Mouse (Mus musculus): ENCODE results near the gene Cmtm8. TPM values are rescaled to one million over a fixed set of nuclear protein-coding genes. Genes with fewer than 3 reads are reported as not detected.

Cmtm8 gene
- polyA plus RNA-seq, 1 experiment: 179 TPM

DNA sequence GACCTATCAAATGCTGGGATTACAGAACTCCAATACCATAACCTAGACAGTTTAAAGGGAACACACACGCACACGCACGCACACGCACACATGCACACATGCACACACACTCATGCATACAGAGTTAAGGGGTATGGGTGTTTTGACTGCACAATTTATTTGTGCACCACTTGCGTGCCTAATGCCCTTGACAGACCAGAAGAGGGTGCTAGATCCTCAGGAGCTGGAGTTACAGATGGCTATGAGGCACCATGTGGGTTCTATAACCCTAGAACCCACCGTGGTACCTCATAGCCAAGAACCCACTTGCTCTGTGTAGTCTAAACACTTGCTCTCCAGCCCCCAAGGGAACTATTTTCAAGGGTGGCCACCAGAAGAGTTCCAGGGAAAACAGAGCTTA, 15.6 kb downstream of the Cmtm8 start:
- WGBS: 94% methylated on average over 6 of the region's 6 CpGs
- Histone ChIP-seq H3K4me1 (ENCODE audit: control insufficient read depth, insufficient read depth, low read length) (peaks cover 17% of the 10 kb centered on the region), H3K4me3 (replicated peaks; ENCODE audit: extremely low read depth, low read depth, low read length) (no peak overlapping the region)
- TF ChIP-seq CTCF (IDR thresholded peaks at IDR 0.05; ENCODE audit: insufficient read depth, low read length) (0 out of 2 replicates have a peak, but pooled peaks have one; percentile 26), POLR2A (IDR thresholded peaks at IDR 0.05; ENCODE audit: borderline replicate concordance, extremely low read depth, low read depth, low read length) (no peak)
- no peak for DNase-seq

DNA sequence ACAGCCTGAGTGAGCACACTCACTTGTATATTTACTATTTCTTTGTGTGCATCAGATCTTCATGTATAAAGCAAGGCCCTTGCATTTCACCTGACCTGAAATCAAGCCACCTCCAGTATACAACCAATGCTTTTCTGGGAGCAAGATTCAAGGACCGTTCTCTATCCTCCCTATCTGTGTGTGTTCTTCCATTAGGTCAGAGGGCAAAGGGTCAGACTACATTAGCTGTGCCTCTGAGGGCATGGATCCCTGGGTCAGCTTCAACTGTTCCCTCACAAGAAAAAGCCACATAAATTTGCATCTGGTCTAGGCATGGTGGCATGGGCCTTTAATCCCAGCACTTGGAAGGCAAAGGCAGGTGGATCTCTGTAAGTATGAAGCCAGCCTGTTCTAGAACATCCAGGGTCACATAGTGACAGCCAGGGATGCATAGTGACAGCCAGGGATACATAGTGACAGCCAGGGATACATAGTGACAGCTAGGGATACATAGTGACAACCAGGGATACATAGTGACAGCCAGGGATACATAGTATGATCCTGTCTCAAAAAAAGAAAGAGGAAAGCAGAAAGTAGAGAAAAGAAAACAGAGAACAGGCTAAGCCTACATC, 16.6 kb downstream of the Cmtm8 start:
- no peak overlapping the region for H3K4me3 ChIP-seq (replicated peaks; ENCODE audit: extremely low read depth, low read depth, low read length)
- no peak for DNase-seq
- H3K4me1 ChIP-seq (ENCODE audit: control insufficient read depth, insufficient read depth, low read length): peaks cover 17% of the 10 kb centered on the region
- WGBS: 57% methylated on average over 1 of the region's 1 CpGs
- TF ChIP-seq POLR2A (IDR thresholded peaks at IDR 0.05; ENCODE audit: borderline replicate concordance, extremely low read depth, low read depth, low read length): no peak
- no peak for TF ChIP-seq CTCF (IDR thresholded peaks at IDR 0.05; ENCODE audit: insufficient read depth, low read length)

DNA sequence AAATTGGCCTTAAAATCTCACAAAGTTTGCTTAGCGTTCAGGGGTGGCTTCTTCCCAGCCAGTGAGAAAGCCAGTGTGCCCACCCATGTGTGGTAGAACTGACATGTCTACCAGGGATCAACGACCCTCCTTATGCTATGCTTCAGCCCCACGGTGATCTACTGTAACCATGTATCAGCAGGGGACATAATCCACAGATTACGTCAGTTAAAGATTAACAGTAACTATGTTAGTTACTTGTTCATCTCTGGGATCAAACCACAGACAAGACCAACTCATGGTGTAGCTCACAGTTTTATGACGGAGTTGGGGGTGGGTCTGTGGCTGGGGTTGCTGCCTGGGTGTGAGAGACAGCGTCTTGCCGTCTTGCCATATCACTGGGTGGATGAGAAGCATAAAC, 19.8 kb downstream of the Cmtm8 start:
- peaks cover 16% of the 10 kb centered on the region for H3K4me1 ChIP-seq (ENCODE audit: control insufficient read depth, insufficient read depth, low read length)
- TF ChIP-seq CTCF (IDR thresholded peaks at IDR 0.05; ENCODE audit: insufficient read depth, low read length): no peak
- no peak for TF ChIP-seq POLR2A (IDR thresholded peaks at IDR 0.05; ENCODE audit: borderline replicate concordance, extremely low read depth, low read depth, low read length)
- DNase-seq: no peak
- no peak overlapping the region for H3K4me3 ChIP-seq (replicated peaks; ENCODE audit: extremely low read depth, low read depth, low read length)
- whole genome bisulfite sequencing: 89% methylated on average over 7 of the region's 7 CpGs

DNA sequence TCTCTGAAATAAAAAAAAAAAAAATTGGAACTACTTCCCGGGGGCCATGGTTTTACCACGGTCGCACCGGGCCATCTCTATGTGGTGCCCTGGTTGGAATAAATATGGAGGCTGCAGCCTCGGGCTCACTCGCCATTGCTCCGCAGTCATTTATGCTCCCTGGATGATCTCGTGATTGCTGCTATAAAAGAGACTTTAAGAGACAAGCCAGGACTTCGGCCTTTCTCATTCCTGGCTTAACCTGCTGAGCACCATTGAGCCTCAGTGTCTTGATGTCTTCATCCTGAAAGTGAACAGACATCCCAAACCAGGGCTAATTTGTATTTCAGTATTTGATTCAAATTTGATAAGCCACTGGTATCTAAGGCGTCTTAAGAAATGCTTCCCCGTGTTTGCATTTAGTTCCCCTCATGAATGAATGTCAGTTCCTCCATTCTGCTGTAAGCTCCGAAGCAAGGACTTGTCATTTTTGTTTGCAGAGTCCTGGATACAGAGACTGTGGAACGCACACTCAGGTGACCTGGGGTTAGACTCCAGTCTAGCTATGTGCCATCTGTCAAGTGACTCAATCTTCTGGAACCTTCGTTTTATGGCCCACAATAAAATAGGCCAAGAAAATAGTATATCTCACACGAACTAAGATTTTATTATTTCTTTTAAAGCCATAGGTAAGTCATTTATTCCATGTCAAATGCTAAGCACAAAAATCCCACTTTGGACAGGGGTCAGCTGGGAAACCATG, 22.2 kb downstream of the Cmtm8 start:
- peaks cover 3% of the 10 kb centered on the region for H3K4me1 ChIP-seq (ENCODE audit: control insufficient read depth, insufficient read depth, low read length)

DNA sequence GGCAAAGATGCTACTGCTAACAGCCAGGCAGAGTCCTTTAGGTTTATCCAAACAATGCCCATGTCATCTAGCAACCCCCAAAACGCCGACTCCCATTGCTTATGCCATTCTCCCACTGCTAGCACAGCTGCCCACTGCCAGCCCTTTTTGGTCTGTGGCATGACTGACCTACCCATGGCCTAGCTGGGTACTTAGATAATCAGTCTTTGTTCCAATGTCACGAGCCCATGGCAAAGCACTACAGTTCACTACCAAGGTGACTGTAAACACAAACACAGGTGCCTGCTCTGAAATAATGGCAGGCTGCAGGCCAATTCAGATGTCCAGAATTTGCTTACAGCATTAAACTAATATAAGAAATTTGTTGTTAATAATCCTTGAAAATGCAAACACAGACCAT, 25.0 kb downstream of the Cmtm8 start:
- no peak for DNase-seq
- Histone ChIP-seq H3K4me3 (replicated peaks; ENCODE audit: extremely low read depth, low read depth, low read length) (no peak overlapping the region), H3K4me1 (ENCODE audit: control insufficient read depth, insufficient read depth, low read length) (no peaks in the 10 kb centered on the region; the same call in 1 of the 2 replicates)
- 68% methylated on average over 3 of the region's 3 CpGs for WGBS
- TF ChIP-seq CTCF (IDR thresholded peaks at IDR 0.05; ENCODE audit: insufficient read depth, low read length) (no peak), POLR2A (IDR thresholded peaks at IDR 0.05; ENCODE audit: borderline replicate concordance, extremely low read depth, low read depth, low read length) (0 out of 2 replicates have a peak, but pooled peaks have one; percentile 10)

More for the DNA sequence above, 22.2 kb downstream of the Cmtm8 start:
- no peak for DNase-seq
- WGBS: 83% methylated on average over 15 of the region's 15 CpGs
- TF ChIP-seq POLR2A (IDR thresholded peaks at IDR 0.05; ENCODE audit: borderline replicate concordance, extremely low read depth, low read depth, low read length) (no peak), CTCF (IDR thresholded peaks at IDR 0.05; ENCODE audit: insufficient read depth, low read length) (no peak)
- no peak overlapping the region for H3K4me3 ChIP-seq (replicated peaks; ENCODE audit: extremely low read depth, low read depth, low read length)

DNA sequence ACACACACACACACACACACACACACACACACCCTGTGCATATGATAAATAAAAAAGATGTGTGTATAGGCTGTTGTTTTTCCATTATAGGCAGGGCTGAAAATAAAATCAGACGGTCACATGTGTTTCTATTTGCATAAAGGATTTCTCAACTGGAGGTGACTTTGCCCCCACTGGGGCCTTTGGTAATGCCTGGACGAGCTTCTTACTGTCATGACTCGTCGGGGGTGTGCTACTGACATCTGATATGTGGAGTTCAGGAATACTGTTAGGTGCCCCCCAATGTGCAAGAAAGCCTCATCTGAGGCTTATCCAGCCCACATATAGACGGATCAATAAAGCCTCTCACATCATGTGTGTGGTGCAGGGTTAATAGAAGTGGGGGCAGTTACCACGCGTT, 26.9 kb downstream of the Cmtm8 start:
- H3K4me1 ChIP-seq (ENCODE audit: control insufficient read depth, insufficient read depth, low read length): no peaks in the 10 kb centered on the region; the same call in 1 of the 2 replicates
- no peak overlapping the region for H3K4me3 ChIP-seq (replicated peaks; ENCODE audit: extremely low read depth, low read depth, low read length)
- 69% methylated on average over 7 of the region's 7 CpGs for WGBS
- no peak for TF ChIP-seq POLR2A (IDR thresholded peaks at IDR 0.05; ENCODE audit: borderline replicate concordance, extremely low read depth, low read depth, low read length)
- no peak for TF ChIP-seq CTCF (IDR thresholded peaks at IDR 0.05; ENCODE audit: insufficient read depth, low read length)
- DNase-seq: no peak

DNA sequence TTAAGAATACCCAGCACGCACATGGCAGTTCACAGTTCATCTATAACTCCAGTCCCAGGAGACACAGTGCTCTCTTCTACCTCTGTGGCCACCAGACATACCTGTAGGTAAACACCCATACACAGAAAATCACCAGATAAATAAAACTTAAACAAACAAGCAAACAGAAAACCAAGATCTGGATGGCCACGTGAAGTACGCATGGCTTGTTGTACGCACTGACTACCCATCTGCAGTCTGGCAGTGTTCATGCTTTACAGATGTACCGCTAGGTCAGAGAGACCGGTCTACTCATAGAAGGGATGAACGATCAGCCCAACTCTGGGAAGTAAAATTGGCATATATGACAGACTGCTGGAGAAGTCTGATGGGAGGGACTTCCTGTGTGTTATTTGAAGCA, 27.8 kb downstream of the Cmtm8 start:
- no peak for TF ChIP-seq POLR2A (IDR thresholded peaks at IDR 0.05; ENCODE audit: borderline replicate concordance, extremely low read depth, low read depth, low read length)
- no peak for TF ChIP-seq CTCF (IDR thresholded peaks at IDR 0.05; ENCODE audit: insufficient read depth, low read length)
- 90% methylated on average over 7 of the region's 7 CpGs for WGBS
- H3K4me3 ChIP-seq (replicated peaks; ENCODE audit: extremely low read depth, low read depth, low read length): no peak overlapping the region
- H3K4me1 ChIP-seq (ENCODE audit: control insufficient read depth, insufficient read depth, low read length): no peaks in the 10 kb centered on the region; the same call in 1 of the 2 replicates
- DNase-seq: no peak

DNA sequence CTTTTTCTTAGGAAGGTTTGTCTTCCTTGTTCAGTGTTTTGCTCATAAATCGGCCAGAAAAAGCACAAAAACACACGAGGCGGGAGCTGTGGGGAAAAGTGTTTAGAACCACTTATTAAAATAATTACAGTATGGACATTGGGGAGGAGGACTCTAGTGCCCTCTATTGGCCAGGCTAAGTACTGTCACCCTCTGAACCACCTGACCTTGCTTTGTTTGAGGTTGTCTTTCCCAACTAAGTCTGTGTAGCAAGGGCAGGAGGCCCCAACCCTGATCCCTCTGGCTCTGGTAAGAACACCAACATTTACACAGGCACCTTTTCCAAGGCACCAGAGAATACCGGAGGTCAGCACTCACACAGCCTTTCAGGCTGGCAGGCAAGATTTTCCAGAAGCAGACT, 28.6 kb downstream of the Cmtm8 start:
- no peaks in the 10 kb centered on the region; the same call in 1 of the 2 replicates for H3K4me1 ChIP-seq (ENCODE audit: control insufficient read depth, insufficient read depth, low read length)
- 34% methylated on average over 4 of the region's 4 CpGs for WGBS
- TF ChIP-seq CTCF (IDR thresholded peaks at IDR 0.05; ENCODE audit: insufficient read depth, low read length) (peak; percentile 63), POLR2A (IDR thresholded peaks at IDR 0.05; ENCODE audit: borderline replicate concordance, extremely low read depth, low read depth, low read length) (no peak)
- DNase-seq: peak; percentile 25
- H3K4me3 ChIP-seq (replicated peaks; ENCODE audit: extremely low read depth, low read depth, low read length): no peak overlapping the region

DNA sequence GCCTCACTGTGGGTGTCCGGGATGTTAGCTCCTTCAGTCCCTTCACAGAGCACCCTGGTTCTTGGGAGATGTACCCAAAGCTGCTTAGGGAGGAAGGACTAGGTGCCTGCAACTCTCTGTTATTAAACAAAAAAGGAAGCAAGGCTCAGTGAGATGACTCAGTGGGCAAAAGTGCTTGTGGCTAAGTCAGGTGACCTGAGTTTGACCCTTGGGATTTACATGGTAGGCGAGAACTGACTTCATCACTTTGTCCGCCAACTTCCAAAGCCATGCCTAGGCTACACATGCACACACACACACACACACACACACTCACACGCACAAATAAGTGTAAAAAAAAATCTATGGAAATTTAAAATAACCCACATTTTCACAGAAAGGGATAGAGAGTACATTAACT, 32.0 kb downstream of the Cmtm8 start:
- DNase-seq: no peak
- TF ChIP-seq POLR2A (IDR thresholded peaks at IDR 0.05; ENCODE audit: borderline replicate concordance, extremely low read depth, low read depth, low read length): no peak
- TF ChIP-seq CTCF (IDR thresholded peaks at IDR 0.05; ENCODE audit: insufficient read depth, low read length): no peak
- no peaks in the 10 kb centered on the region for H3K4me1 ChIP-seq (ENCODE audit: control insufficient read depth, insufficient read depth, low read length)
- WGBS: 62% methylated on average over 4 of the region's 4 CpGs
- H3K4me3 ChIP-seq (replicated peaks; ENCODE audit: extremely low read depth, low read depth, low read length): no peak overlapping the region

DNA sequence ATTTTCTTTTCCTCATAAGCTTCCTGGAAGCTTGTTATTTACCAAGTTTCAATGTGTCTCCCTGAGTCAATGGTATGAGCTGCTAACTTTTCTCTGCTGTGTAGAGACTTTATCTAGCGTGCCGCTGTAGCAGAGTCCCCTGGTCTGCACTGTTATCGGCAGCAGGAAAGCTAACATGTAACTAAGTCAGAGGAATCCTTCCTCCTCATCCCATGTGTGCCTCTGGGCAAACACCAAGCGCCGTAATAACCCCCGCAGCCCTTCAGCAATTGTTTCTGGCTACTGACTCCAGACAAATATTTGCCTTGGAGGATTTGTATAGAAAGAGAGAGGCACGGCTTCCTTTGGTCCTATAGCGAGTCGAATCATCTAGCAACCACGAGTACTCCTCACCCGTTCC, 33.1 kb downstream of the Cmtm8 start:
- no peak for DNase-seq
- no peaks in the 10 kb centered on the region for H3K4me1 ChIP-seq (ENCODE audit: control insufficient read depth, insufficient read depth, low read length)
- no peak overlapping the region for H3K4me3 ChIP-seq (replicated peaks; ENCODE audit: extremely low read depth, low read depth, low read length)
- no peak for TF ChIP-seq CTCF (IDR thresholded peaks at IDR 0.05; ENCODE audit: insufficient read depth, low read length)
- TF ChIP-seq POLR2A (IDR thresholded peaks at IDR 0.05; ENCODE audit: borderline replicate concordance, extremely low read depth, low read depth, low read length): no peak
- 57% methylated on average over 11 of the region's 11 CpGs for WGBS

Data from lung, adult 2 months (tissue).